ENCODE assay signal across 8 mouse cellular contexts in the genomic region with DNA sequence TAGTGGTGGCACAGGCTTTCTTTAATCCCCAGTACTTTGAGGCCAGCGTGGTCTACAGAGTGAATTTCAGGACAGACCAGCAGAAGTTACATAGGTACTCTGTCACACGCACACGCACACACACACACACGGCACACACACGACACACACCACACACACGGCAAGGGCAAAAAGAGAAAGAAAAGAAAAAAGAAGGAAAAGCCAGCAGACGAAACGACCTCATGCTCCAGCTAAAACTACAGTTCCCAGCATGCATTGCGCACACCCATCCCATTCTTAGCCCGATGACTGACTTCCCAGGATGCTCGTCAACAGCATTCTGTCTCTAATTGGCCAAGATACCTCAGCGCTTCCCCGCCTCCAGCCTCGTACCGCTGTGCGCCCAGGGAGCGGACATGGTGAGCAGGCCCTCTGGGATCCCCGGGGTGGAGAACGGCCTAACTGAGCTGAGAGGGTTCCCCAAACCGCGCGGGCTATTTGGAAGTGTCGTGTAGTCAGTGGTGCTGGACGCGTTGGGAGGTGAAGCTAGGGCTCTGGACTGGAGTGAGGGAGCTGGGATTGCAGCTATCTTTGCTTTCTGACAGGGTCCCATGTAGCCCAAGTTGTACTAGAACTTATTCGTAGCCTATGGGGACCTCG. TPM values are rescaled to one million over a fixed set of nuclear protein-coding genes. Genes with fewer than 3 reads are reported as not detected.
A peak's percentile ranks its signal among the peaks of the same experiment; 100 is the strongest.
DNase-seq lines count a peak whose midpoint lies in the region; ATAC-seq and TF ChIP-seq lines count a peak whose summit lies in the region.

A gene (plus strand): TSS at position 314 of the 639 bp plus-strand sequence.

- H3K4me2 ChIP-seq in embryonic facial prominence, embryonic 13.5 days: peak within 1 kb of the TSS; percentile 61
- peak within 1 kb of the TSS; percentile 56 for H3K4me2 ChIP-seq in limb, embryonic 12.5 days
- peak within 1 kb of the TSS; percentile 59 for H3K4me2 ChIP-seq in midbrain, embryonic 15.5 days

- no peak for TF ChIP-seq CTCF in kidney, adult 2 months (conservative IDR thresholded peaks at IDR 0.05; ENCODE audit: insufficient read depth, insufficient read length, low read depth, low read length)
- no peak for TF ChIP-seq CTCF in spleen, adult 2 months (IDR thresholded peaks at IDR 0.05; ENCODE audit: extremely low read depth, insufficient read depth, insufficient read length, insufficient replicate concordance)

- peak within 1 kb of the TSS; percentile 18; the same call in 1 of the 2 replicates for H3K27ac ChIP-seq in embryonic facial prominence, embryonic 13.5 days
- H3K27ac ChIP-seq in kidney, adult 2 months (ENCODE audit: insufficient read depth, low read depth, low read length): peak within 1 kb of the TSS; percentile 58; the same call in 1 of the 2 replicates
- H3K27ac ChIP-seq in limb, embryonic 12.5 days: peak within 1 kb of the TSS; percentile 13; the same call in 1 of the 2 replicates
- H3K27ac ChIP-seq in midbrain, embryonic 15.5 days: peak within 1 kb of the TSS; percentile 69; the same call in 1 of the 2 replicates
- peak within 1 kb of the TSS; percentile 43 for H3K27ac ChIP-seq in spleen, adult 2 months (ENCODE audit: insufficient read depth, low read length)

- WGBS in embryonic facial prominence, embryonic 13.5 days: 2% methylated on average over 27 of the region's 27 CpGs
- WGBS in kidney, adult 2 months: 1% methylated on average over 27 of the region's 27 CpGs
- 3% methylated on average over 27 of the region's 27 CpGs for WGBS in limb, embryonic 12.5 days
- WGBS in midbrain, embryonic 15.5 days: 2% methylated on average over 27 of the region's 27 CpGs
- 1% methylated on average over 27 of the region's 27 CpGs for WGBS in spleen, adult 2 months

- peak within 1 kb of the TSS; percentile 59 for H3K4me3 ChIP-seq in embryonic facial prominence, embryonic 13.5 days
- H3K4me3 ChIP-seq in kidney, adult 2 months (ENCODE audit: insufficient read depth, low read depth, low read length): peak within 1 kb of the TSS; percentile 80
- peak within 1 kb of the TSS; percentile 72 for H3K4me3 ChIP-seq in limb, embryonic 12.5 days (replicated peaks)
- peak within 1 kb of the TSS; percentile 84 for H3K4me3 ChIP-seq in midbrain, embryonic 15.5 days
- H3K4me3 ChIP-seq in spleen, adult 2 months (ENCODE audit: extremely low read depth, insufficient read depth, insufficient read length): peak within 1 kb of the TSS; percentile 75

- peaks cover 25% of the 10 kb centered on the region for H3K4me1 ChIP-seq in embryonic facial prominence, embryonic 13.5 days
- H3K4me1 ChIP-seq in kidney, adult 2 months (ENCODE audit: control insufficient read depth, insufficient read depth, low read length): peaks cover 8% of the 10 kb centered on the region
- peaks cover 14% of the 10 kb centered on the region for H3K4me1 ChIP-seq in limb, embryonic 12.5 days (replicated peaks)
- H3K4me1 ChIP-seq in midbrain, embryonic 15.5 days: peaks cover 16% of the 10 kb centered on the region
- H3K4me1 ChIP-seq in spleen, adult 2 months (ENCODE audit: control insufficient read depth, insufficient read depth, insufficient read length): no peaks in the 10 kb centered on the region; the same call in 1 of the 2 replicates

- peak within 1 kb of the TSS; percentile 77 for H3K9ac ChIP-seq in embryonic facial prominence, embryonic 13.5 days
- H3K9ac ChIP-seq in limb, embryonic 12.5 days (replicated peaks): peak within 1 kb of the TSS; percentile 66
- peak within 1 kb of the TSS; percentile 91 for H3K9ac ChIP-seq in midbrain, embryonic 15.5 days

- peaks cover 17% of the 10 kb centered on the region for H3K36me3 ChIP-seq in embryonic facial prominence, embryonic 13.5 days
- no peaks in the 10 kb centered on the region for H3K36me3 ChIP-seq in kidney, adult 2 months (ENCODE audit: control insufficient read depth, insufficient read depth, low read length)
- peaks cover 10% of the 10 kb centered on the region for H3K36me3 ChIP-seq in limb, embryonic 12.5 days
- no peaks in the 10 kb centered on the region for H3K36me3 ChIP-seq in midbrain, embryonic 15.5 days (replicated peaks)
- peaks cover 3% of the 10 kb centered on the region; the same call in 1 of the 2 replicates for H3K36me3 ChIP-seq in spleen, adult 2 months (ENCODE audit: control insufficient read depth, insufficient read depth, low read length)

- DNase-seq in 3134 (ENCODE audit: extremely low read depth, insufficient read length, low spot score): peak; percentile 88
- DNase-seq in adrenal gland, postnatal 36 days: peak; percentile 93 to 94
- DNase-seq in heart, adult 18-20 months: peak; percentile 94 to 97
- peak; percentile 98 for DNase-seq in kidney, adult 2 months
- peak; percentile 75 to 89 for DNase-seq in spleen, adult 2 months (ENCODE audit: low read depth in 1 of 2, low spot score in 2 of 2)

- no peaks in the 10 kb centered on the region for H3K9me3 ChIP-seq in embryonic facial prominence, embryonic 13.5 days
- H3K9me3 ChIP-seq in limb, embryonic 12.5 days: no peaks in the 10 kb centered on the region
- H3K9me3 ChIP-seq in midbrain, embryonic 15.5 days: no peaks in the 10 kb centered on the region

- peak; percentile 94 for ATAC-seq in embryonic facial prominence, embryonic 13.5 days (ENCODE audit: insufficient number of reproducible peaks, insufficient read depth, low FRiP score, low TSS enrichment, low read depth)
- peak; percentile 86 for ATAC-seq in limb, embryonic 12.5 days (ENCODE audit: insufficient number of reproducible peaks, insufficient read depth, low FRiP score, low TSS enrichment, low read depth)
- peak; percentile 96 for ATAC-seq in midbrain, embryonic 15.5 days (replicated peaks)

- peak; percentile 61 for TF ChIP-seq POLR2A in kidney, adult 2 months (IDR thresholded peaks at IDR 0.05; ENCODE audit: low read depth, low read length)
- peak; percentile 61; the same call in 1 of the 2 replicates for TF ChIP-seq POLR2A in spleen, adult 2 months (IDR thresholded peaks at IDR 0.05; ENCODE audit: low read depth, low read length)

- peaks cover 4% of the 10 kb centered on the region for H3K27me3 ChIP-seq in embryonic facial prominence, embryonic 13.5 days
- H3K27me3 ChIP-seq in kidney, adult 2 months (replicated peaks; ENCODE audit: control insufficient read depth, insufficient read depth, low read length): no peaks in the 10 kb centered on the region
- H3K27me3 ChIP-seq in limb, embryonic 12.5 days: 0 out of 2 replicates have a peak, but pooled peaks cover 4% of the 10 kb centered on the region
- H3K27me3 ChIP-seq in midbrain, embryonic 15.5 days (replicated peaks): no peaks in the 10 kb centered on the region
- no peaks in the 10 kb centered on the region for H3K27me3 ChIP-seq in spleen, adult 2 months (ENCODE audit: control insufficient read depth, insufficient read depth, low read length)

RNA-seq across cellular contexts. Expression of the gene that starts here (rescaled TPM):
- total RNA-seq in adrenal gland, postnatal 36 days (2021): 10 to 100 TPM; 70.2 to 74.5 TPM
- polyA plus RNA-seq in embryonic facial prominence, embryonic 13.5 days (2015; fragmentation: Nextera tagmentation; extraction: Ambion mirVana): 68.5 and 70.5 TPM in 2 replicates
- total RNA-seq in heart, adult 18-20 months (2021): 100 to 1,000 TPM in 1 of 2 experiments, 10 to 100 TPM in 1; 90.1 to 101 TPM
- 85.2 and 115 TPM in 2 replicates for polyA plus RNA-seq in kidney, adult 2 months (2012; rRNA removed)
- 67.5 and 69.9 TPM in 2 replicates for polyA plus RNA-seq in limb, embryonic 12.5 days (2016; fragmentation: Nextera tagmentation; extraction: Ambion mirVana)
- 60.9 and 62.0 TPM in 2 replicates for polyA plus RNA-seq in midbrain, embryonic 15.5 days (2015; fragmentation: Nextera tagmentation; extraction: Ambion mirVana)
- polyA plus RNA-seq in spleen, adult 2 months (2012; rRNA removed): 59.9 and 76.8 TPM in 2 replicates

Comparison
In these comparisons a context has a peak if more than half of its experiments do, and no peak if none do; other contexts are left out.
1. Peak in every context shown above with its lines: DNase-seq, ATAC-seq, H3K4me3 ChIP-seq and H3K27ac ChIP-seq.
2. H3K27ac ChIP-seq: peak in every context shown above with its lines; median percentile 69 in midbrain, embryonic 15.5 days; 58 in kidney, adult 2 months; 43 in spleen, adult 2 months; 18 in embryonic facial prominence, embryonic 13.5 days; 13 in limb, embryonic 12.5 days.